Mouse (Mus musculus) gastrocnemius, adult 8-10 months (tissue): ENCODE data around the gene Cct7. TPM values are rescaled to one million over a fixed set of nuclear protein-coding genes. Genes with fewer than 3 reads are reported as not detected.

Experiments used
- DNase-seq, 2 experiments: peaks; one replicate each; pipeline ENCODE4 v3.0.0; 2022; ENCODE audit warnings: low spot score in 2 of 2
- total RNA-seq, 4 experiments: library from RNA; stranded (reverse); gene quantifications; 2 replicates each; pipeline ENCODE4 v1.2.4; 2022

Gene Cct7
- total RNA-seq, 4 experiments from 2014 or later, result 139 to 146 (median 144) TPM

- DNase-seq, result no peak
Observed at GRCm38 (mm10) chr6:85452411-85452665, 1.0 kb downstream of the Cct7 start.

- no peak for DNase-seq
Observed at GRCm38 (mm10) chr6:85452816-85453215, 1.5 kb downstream of the Cct7 start.

- no peak for DNase-seq
Observed at GRCm38 (mm10) chr6:85459621-85460020, 8.3 kb downstream of the Cct7 start.

- no peak for DNase-seq
Observed at GRCm38 (mm10) chr6:85465381-85465780, 14.1 kb downstream of the Cct7 start.

GRCm38 (mm10) chr6:85469660-85470430, 18.5 kb downstream of the Cct7 start:
- DNase-seq, result no peak

GRCm38 (mm10) chr6:85471962-85472361, 20.6 kb downstream of the Cct7 start:
- DNase-seq, result no peak

GRCm38 (mm10) chr6:85472542-85472941, 21.2 kb downstream of the Cct7 start:
- DNase-seq, result no peak

GRCm38 (mm10) chr6:85475581-85475980, 24.3 kb downstream of the Cct7 start:
- no peak for DNase-seq

GRCm38 (mm10) chr6:85477366-85477917, 26.1 kb downstream of the Cct7 start:
- DNase-seq, result no peak

GRCm38 (mm10) chr6:85478416-85478815, 27.1 kb downstream of the Cct7 start:
- DNase-seq, result no peak

GRCm38 (mm10) chr6:85479979-85480378, 28.7 kb downstream of the Cct7 start:
- DNase-seq, result no peak

GRCm38 (mm10) chr6:85480685-85481084, 29.4 kb downstream of the Cct7 start:
- no peak for DNase-seq

GRCm38 (mm10) chr6:85483843-85484721, 32.8 kb downstream of the Cct7 start:
- DNase-seq, result no peak

- no peak for DNase-seq
Observed at GRCm38 (mm10) chr6:85485738-85486137, 34.4 kb downstream of the Cct7 start.

GRCm38 (mm10) chr6:85488510-85488909, 37.2 kb downstream of the Cct7 start:
- DNase-seq, result no peak

- no peak for DNase-seq
Observed at GRCm38 (mm10) chr6:85489717-85490116, 38.4 kb downstream of the Cct7 start.

- no peak for DNase-seq
Observed at GRCm38 (mm10) chr6:85490252-85490651, 38.9 kb downstream of the Cct7 start.

- no peak for DNase-seq
Observed at GRCm38 (mm10) chr6:85491606-85492005, 40.3 kb downstream of the Cct7 start.

GRCm38 (mm10) chr6:85496976-85497375, 45.7 kb downstream of the Cct7 start:
- no peak for DNase-seq

- DNase-seq, result no peak
Observed at GRCm38 (mm10) chr6:85498147-85498546, 46.8 kb downstream of the Cct7 start.

GRCm38 (mm10) chr6:85500416-85500815, 49.1 kb downstream of the Cct7 start:
- no peak for DNase-seq

- no peak for DNase-seq
Observed at GRCm38 (mm10) chr6:85501571-85502102, 50.3 kb downstream of the Cct7 start.
